ENCODE assay signal across 10 mouse cellular contexts in genomic region chr7:28793834-28794233, GRCm38 (mm10). TPM values are rescaled to one million over a fixed set of nuclear protein-coding genes. Genes with fewer than 3 reads are reported as not detected.
DNase-seq lines count a peak whose midpoint lies in the region; ATAC-seq lines count a peak whose summit lies in the region.
"Had no signal": no experiment of that assay in that cellular context is flagged by ENCODE, and none has a peak within 500 bp of the region (broad histone marks: within the 10 kb centered on the region; RNA-seq: fewer than 3 reads in every experiment).

No protein-coding gene starts in this region.

- H3K9ac ChIP-seq in heart, embryonic 12.5 days = no peak overlapping the region

- no peaks in the 10 kb centered on the region for H3K36me3 ChIP-seq in heart, embryonic 12.5 days

- WGBS in heart, embryonic 12.5 days = 28% methylated on average over 2 of the region's 2 CpGs

- H3K4me3 ChIP-seq in heart, embryonic 12.5 days = no peak overlapping the region

- no peaks in the 10 kb centered on the region for H3K27me3 ChIP-seq in heart, embryonic 12.5 days (replicated peaks)

- H3K4me1 ChIP-seq in heart, embryonic 12.5 days (replicated peaks) = peaks cover 12% of the 10 kb centered on the region; the same call in 1 of the 2 replicates

- peak; percentile 41 for DNase-seq in heart, postnatal 4 days
- peak; percentile 35 to 49 for DNase-seq in B cell, adult 2 months
- DNase-seq in R1 (ENCODE audit: low read depth, low spot score) = peak; percentile 74
- DNase-seq in left cerebral cortex, postnatal 36 days (ENCODE audit: low spot score in 2 of 2) = no peak
- DNase-seq in right cerebral cortex, postnatal 36 days (ENCODE audit: low spot score in 2 of 2) = no peak
- DNase-seq in left cerebral cortex, adult 18-20 months (ENCODE audit: low spot score in 2 of 2) = no peak

- intact Hi-C loops in left cerebral cortex, postnatal 36 days (cut with DNase I) = no loop called here

- ATAC-seq in heart, embryonic 12.5 days (ENCODE audit: insufficient number of reproducible peaks, low FRiP score) = no peak
- peak; percentile 40 for ATAC-seq in megakaryocyte progenitor cell, adult 5-6 weeks (replicated peaks; ENCODE audit: poor library complexity)
- ATAC-seq: activated CD4-positive, CD25-positive, alpha-beta regulatory T cell, adult 4 months; hindbrain, embryonic 16.5 days had no signal

- no peak overlapping the region for H3K4me2 ChIP-seq in heart, embryonic 12.5 days

- no peaks in the 10 kb centered on the region for H3K9me3 ChIP-seq in heart, embryonic 12.5 days (replicated peaks)

- H3K27ac ChIP-seq in heart, embryonic 12.5 days (ENCODE audit: poor library complexity, severe bottlenecking) = no peak overlapping the region

RNA-seq across cellular contexts. Expression of gene Rinl, which starts 5.1 kb away (rescaled TPM):
- 1 to 10 TPM; 1.1 to 1.8 TPM for total RNA-seq in heart, postnatal 4 days (2021)
- polyA plus RNA-seq in heart, embryonic 12.5 days (2016; fragmentation: Nextera tagmentation; extraction: Ambion mirVana) = 2.7 and 2.8 TPM in 2 replicates
- 47.6 and 48.3 TPM in 2 replicates for total RNA-seq in megakaryocyte progenitor cell, adult 5-6 weeks (2015)
- 53.9 and 56.3 TPM in 2 replicates for total RNA-seq in megakaryocyte progenitor cell, adult 5-6 weeks (2017)
- total RNA-seq in left cerebral cortex, postnatal 36 days (2021) = 1 to 10 TPM; 2.3 to 3.1 TPM
- 1 to 10 TPM; 2.1 to 3.9 TPM for total RNA-seq in left cerebral cortex, adult 18-20 months (2021)

RNA-seq across cellular contexts. Expression of gene Hnrnpl, which starts 14.5 kb away (rescaled TPM):
- total RNA-seq in heart, postnatal 4 days (2021) = 100 to 1,000 TPM; 549 to 557 TPM
- polyA plus RNA-seq in heart, embryonic 12.5 days (2016; fragmentation: Nextera tagmentation; extraction: Ambion mirVana) = 218 and 232 TPM in 2 replicates
- 419 and 433 TPM in 2 replicates for total RNA-seq in megakaryocyte progenitor cell, adult 5-6 weeks (2015)
- 342 and 343 TPM in 2 replicates for total RNA-seq in megakaryocyte progenitor cell, adult 5-6 weeks (2017)
- 100 to 1,000 TPM; 414 to 415 TPM for total RNA-seq in left cerebral cortex, postnatal 36 days (2021)
- 100 to 1,000 TPM; 427 to 456 TPM for total RNA-seq in left cerebral cortex, adult 18-20 months (2021)

RNA-seq across cellular contexts. Expression of gene Nfkbib, which starts 26.5 kb away (rescaled TPM):
- 10 to 100 TPM; 14.4 to 14.5 TPM for total RNA-seq in heart, postnatal 4 days (2021)
- 30.0 and 32.1 TPM in 2 replicates for polyA plus RNA-seq in heart, embryonic 12.5 days (2016; fragmentation: Nextera tagmentation; extraction: Ambion mirVana)
- 14.7 and 18.4 TPM in 2 replicates for total RNA-seq in megakaryocyte progenitor cell, adult 5-6 weeks (2015)
- total RNA-seq in megakaryocyte progenitor cell, adult 5-6 weeks (2017) = 12.3 and 15.7 TPM in 2 replicates
- 10 to 100 TPM; 34.7 to 38.9 TPM for total RNA-seq in left cerebral cortex, postnatal 36 days (2021)
- total RNA-seq in left cerebral cortex, adult 18-20 months (2021) = 10 to 100 TPM; 35.0 to 38.6 TPM

RNA-seq across cellular contexts. Expression of gene Sirt2, which starts 27.3 kb away (rescaled TPM):
- 10 to 100 TPM; 56.4 to 58.3 TPM for total RNA-seq in heart, postnatal 4 days (2021)
- polyA plus RNA-seq in heart, embryonic 12.5 days (2016; fragmentation: Nextera tagmentation; extraction: Ambion mirVana) = 46.6 and 49.0 TPM in 2 replicates
- total RNA-seq in megakaryocyte progenitor cell, adult 5-6 weeks (2015) = 41.4 and 47.5 TPM in 2 replicates
- total RNA-seq in megakaryocyte progenitor cell, adult 5-6 weeks (2017) = 19.2 and 21.1 TPM in 2 replicates
- total RNA-seq in left cerebral cortex, postnatal 36 days (2021) = 100 to 1,000 TPM; 142 to 169 TPM
- total RNA-seq in left cerebral cortex, adult 18-20 months (2021) = 100 to 1,000 TPM; 120 to 122 TPM

RNA-seq across cellular contexts. Expression of gene Ech1, which starts 31.2 kb away (rescaled TPM):
- total RNA-seq in heart, postnatal 4 days (2021) = 100 to 1,000 TPM; 647 to 783 TPM
- polyA plus RNA-seq in heart, embryonic 12.5 days (2016; fragmentation: Nextera tagmentation; extraction: Ambion mirVana) = 137 and 142 TPM in 2 replicates
- total RNA-seq in megakaryocyte progenitor cell, adult 5-6 weeks (2015) = 139 and 180 TPM in 2 replicates
- 93.3 and 110 TPM in 2 replicates for total RNA-seq in megakaryocyte progenitor cell, adult 5-6 weeks (2017)
- total RNA-seq in left cerebral cortex, postnatal 36 days (2021) = 10 to 100 TPM; 45.0 to 47.8 TPM
- total RNA-seq in left cerebral cortex, adult 18-20 months (2021) = 10 to 100 TPM; 53.5 to 56.6 TPM

Comparison
In these comparisons a context has a peak if more than half of its experiments do, and no peak if none do; other contexts are left out.
1. DNase-seq: peak in heart, postnatal 4 days (single experiment), B cell, adult 2 months (2 of 2) and R1 (single experiment); none in left cerebral cortex, postnatal 36 days (0 of 2), right cerebral cortex, postnatal 36 days (0 of 2) and left cerebral cortex, adult 18-20 months (0 of 2).
2. RNA of gene Rinl, which starts 5.1 kb away (total RNA-seq): 47.6 to 56.3 TPM in megakaryocyte progenitor cell, adult 5-6 weeks; 2.1 to 3.9 TPM in left cerebral cortex, adult 18-20 months, 2.3 to 3.1 TPM in left cerebral cortex, postnatal 36 days and 1.1 to 1.8 TPM in heart, postnatal 4 days; every median in the first group is over 4 times any median in the second.